Mouse (Mus musculus) MEL (cell line): ENCODE data around the gene Tbx21. TPM values are rescaled to one million over a fixed set of nuclear protein-coding genes. Genes with fewer than 3 reads are reported as not detected.
A peak's percentile ranks its signal among the peaks of the same experiment; 100 is the strongest.

ENCODE experiments used
- DNase-seq: peaks from one replicate; pipeline ENCODE4 v3.0.0; 2011; ENCODE audit warnings: low read depth, low spot score
- H3K27ac ChIP-seq: 2 replicates; pipeline ENCODE4 v1.5.1; 2012; ENCODE audit warnings: low read depth, mild to moderate bottlenecking, control low read depth, low read length, moderate library complexity; ENCODE audit not compliant: control insufficient read depth
- H3K27me3 ChIP-seq, 2 experiments: fragments of 150-350 bp in 1 of 2; sonication (generic) in 1 of 2; 2 replicates each; pipeline ENCODE4 v1.6.1; 2012; ENCODE audit warnings: low read length in 2 of 2, mild to moderate bottlenecking in 2 of 2, improper control_type of control experiment in 1 of 2, moderate library complexity in 1 of 2; ENCODE audit not compliant: insufficient read depth in 2 of 2, control insufficient read depth in 1 of 2
- H3K36me3 ChIP-seq, 2 experiments: 2 replicates each; pipeline ENCODE4 v1.6.1; 2012 to 2014; ENCODE audit warnings: low read length in 2 of 2, improper control_type of control experiment in 1 of 2, inconsistent platforms in 1 of 2, mild to moderate bottlenecking in 1 of 2; ENCODE audit not compliant: insufficient read depth in 2 of 2, control insufficient read depth in 1 of 2
- H3K4me1 ChIP-seq, 2 experiments: fragments of 150-350 bp in 1 of 2; sonication (generic) in 1 of 2; 2 replicates each; pipeline ENCODE4 v1.6.1; 2012; ENCODE audit warnings: low read length in 2 of 2, improper control_type of control experiment in 1 of 2, mild to moderate bottlenecking in 1 of 2; ENCODE audit not compliant: insufficient read depth in 2 of 2, control insufficient read depth in 1 of 2
- H3K4me3 ChIP-seq, 2 experiments: fragments of 150-350 bp in 1 of 2; sonication (generic) in 1 of 2; 2 replicates each; pipeline ENCODE4 v1.5.1; 2012; ENCODE audit warnings: low read depth in 2 of 2, low read length in 2 of 2, mild to moderate bottlenecking in 2 of 2, moderate library complexity in 2 of 2, control low read depth in 1 of 2, improper control_type of control experiment in 1 of 2; ENCODE audit not compliant: control insufficient read depth in 1 of 2, insufficient read depth in 1 of 2
- H3K79me2 ChIP-seq: 2 replicates; pipeline ENCODE4 v1.6.1; 2012; ENCODE audit warnings: mild to moderate bottlenecking, low read length, moderate library complexity; ENCODE audit not compliant: control insufficient read depth, poor library complexity, insufficient read depth
- H3K9ac ChIP-seq: 2 replicates; pipeline ENCODE4 v1.6.1; 2012; ENCODE audit warnings: low read depth, mild to moderate bottlenecking, control low read depth, low read length, moderate library complexity; ENCODE audit not compliant: control insufficient read depth, poor library complexity, severe bottlenecking
- H3K9me3 ChIP-seq: fragments of 150-350 bp; sonication (generic); replicated peaks from 2 replicates; pipeline ENCODE4 v1.6.1; 2012; ENCODE audit warnings: mild to moderate bottlenecking, low read length, improper control_type of control experiment, moderate library complexity; ENCODE audit not compliant: insufficient read depth
- CHD2 ChIP-seq: IDR thresholded peaks from 2 replicates; pipeline ENCODE4 v1.6.1; 2011; ENCODE audit warnings: low read length, improper control_type of control experiment
- CTCF ChIP-seq, 3 experiments: IDR thresholded peaks in 2 of 3; conservative IDR thresholded peaks in 1 of 3; 2 replicates each; pipeline ENCODE4 v1.5.1; 2011 to 2012; ENCODE audit warnings: low read length in 3 of 3, low read depth in 2 of 3, mild to moderate bottlenecking in 2 of 3, improper control_type of control experiment in 1 of 3, inconsistent platforms in 1 of 3, mixed read lengths in 1 of 3, moderate library complexity in 1 of 3; ENCODE audit not compliant: control insufficient read depth in 1 of 3, insufficient read depth in 1 of 3, poor library complexity in 1 of 3, severe bottlenecking in 1 of 3
- E2F4 ChIP-seq: IDR thresholded peaks from 2 replicates; pipeline ENCODE4 v1.6.1; 2011; ENCODE audit warnings: low read depth, low read length, improper control_type of control experiment, borderline replicate concordance
- ELF1 ChIP-seq: IDR thresholded peaks from 2 replicates; pipeline ENCODE4 v1.6.1; 2014; ENCODE audit warnings: low read depth, mild to moderate bottlenecking, inconsistent platforms, low read length, improper control_type of control experiment, moderate library complexity
- EP300 ChIP-seq, 2 experiments: IDR thresholded peaks; 2 replicates each; pipeline ENCODE4 v1.6.1; 2011; ENCODE audit warnings: improper control_type of control experiment in 2 of 2, low read length in 2 of 2, low read depth in 1 of 2, mild to moderate bottlenecking in 1 of 2
- ETS1 ChIP-seq: IDR thresholded peaks from 2 replicates; pipeline ENCODE4 v1.6.1; 2012; ENCODE audit warnings: low read depth, mild to moderate bottlenecking, inconsistent platforms, low read length, improper control_type of control experiment, moderate library complexity
- GABPA ChIP-seq: IDR thresholded peaks from 2 replicates; pipeline ENCODE4 v1.6.1; 2012; ENCODE audit warnings: low read depth, mild to moderate bottlenecking, inconsistent platforms, low read length, improper control_type of control experiment, moderate library complexity
- GATA1 ChIP-seq: IDR thresholded peaks from 2 replicates; pipeline ENCODE4 v1.6.1; 2011; ENCODE audit warnings: low read depth, low read length, improper control_type of control experiment
- HCFC1 ChIP-seq: IDR thresholded peaks from 2 replicates; pipeline ENCODE4 v1.6.1; 2012; ENCODE audit warnings: low read depth, mild to moderate bottlenecking, inconsistent platforms, low read length, improper control_type of control experiment, moderate library complexity
- KAT2A ChIP-seq: conservative IDR thresholded peaks from 2 replicates; pipeline ENCODE4 v1.6.1; 2012; ENCODE audit warnings: low read depth, low read length, improper control_type of control experiment, inconsistent platforms
- MAFK ChIP-seq: IDR thresholded peaks from 2 replicates; pipeline ENCODE4 v1.6.1; 2011; ENCODE audit warnings: low read depth, mild to moderate bottlenecking, low read length, improper control_type of control experiment, borderline replicate concordance
- MAX ChIP-seq: IDR thresholded peaks from 2 replicates; pipeline ENCODE4 v1.6.1; 2011; ENCODE audit warnings: low read length, improper control_type of control experiment
- MXI1 ChIP-seq: IDR thresholded peaks from 2 replicates; pipeline ENCODE4 v1.6.1; 2011; ENCODE audit warnings: mild to moderate bottlenecking, low read depth, low read length, improper control_type of control experiment
- MYB ChIP-seq: IDR thresholded peaks from 2 replicates; pipeline ENCODE4 v1.6.1; 2011; ENCODE audit warnings: mild to moderate bottlenecking, low read depth, low read length, improper control_type of control experiment
- NRF1 ChIP-seq: IDR thresholded peaks from 2 replicates; pipeline ENCODE4 v1.6.1; 2014; ENCODE audit warnings: low read depth, mild to moderate bottlenecking, inconsistent platforms, low read length, improper control_type of control experiment, moderate library complexity; ENCODE audit not compliant: poor library complexity, insufficient read depth, severe bottlenecking
- POLR2A ChIP-seq, 2 experiments: IDR thresholded peaks; 2 replicates each; pipeline ENCODE4 v1.6.1; 2011 to 2012; ENCODE audit warnings: low read length in 2 of 2, mild to moderate bottlenecking in 2 of 2, control low read depth in 1 of 2, improper control_type of control experiment in 1 of 2, low read depth in 1 of 2, moderate library complexity in 1 of 2; ENCODE audit not compliant: control insufficient read depth in 1 of 2, insufficient read depth in 1 of 2, poor library complexity in 1 of 2
- RAD21 ChIP-seq: IDR thresholded peaks from 2 replicates; pipeline ENCODE4 v1.6.1; 2011; ENCODE audit warnings: mild to moderate bottlenecking, low read depth, low read length, improper control_type of control experiment
- SIN3A ChIP-seq: IDR thresholded peaks from 2 replicates; pipeline ENCODE4 v1.6.1; 2012; ENCODE audit warnings: low read length, improper control_type of control experiment, inconsistent platforms
- SMC3 ChIP-seq: IDR thresholded peaks from 2 replicates; pipeline ENCODE4 v1.6.1; 2011; ENCODE audit warnings: low read depth, low read length, improper control_type of control experiment
- TAL1 ChIP-seq: IDR thresholded peaks from 2 replicates; pipeline ENCODE4 v1.6.1; 2012; ENCODE audit warnings: mild to moderate bottlenecking, inconsistent platforms, low read length, moderate library complexity, mixed read lengths
- TBP ChIP-seq: IDR thresholded peaks from 2 replicates; pipeline ENCODE4 v1.8.0; 2011; ENCODE audit warnings: low read depth, low read length, improper control_type of control experiment
- TCF12 ChIP-seq: IDR thresholded peaks from 2 replicates; pipeline ENCODE4 v1.6.1; 2014; ENCODE audit warnings: low read depth, mild to moderate bottlenecking, inconsistent platforms, low read length, improper control_type of control experiment, moderate library complexity
- UBTF ChIP-seq: IDR thresholded peaks from 2 replicates; pipeline ENCODE4 v1.6.1; 2012; ENCODE audit warnings: low read depth, mild to moderate bottlenecking, inconsistent platforms, low read length, improper control_type of control experiment, moderate library complexity, borderline replicate concordance; ENCODE audit not compliant: insufficient read depth
- USF1 ChIP-seq: IDR thresholded peaks from 2 replicates; pipeline ENCODE4 v1.6.1; 2014; ENCODE audit warnings: low read depth, mild to moderate bottlenecking, inconsistent platforms, low read length, improper control_type of control experiment, moderate library complexity
- ZC3H11A ChIP-seq: IDR thresholded peaks from 2 replicates; pipeline ENCODE4 v1.6.1; 2012; ENCODE audit warnings: low read depth, mild to moderate bottlenecking, inconsistent platforms, low read length, improper control_type of control experiment
- ZMIZ1 ChIP-seq: IDR thresholded peaks from 2 replicates; pipeline ENCODE4 v1.6.1; 2012; ENCODE audit warnings: low read depth, mild to moderate bottlenecking, inconsistent platforms, low read length, improper control_type of control experiment, moderate library complexity
- polyA plus RNA-seq, 2 experiments: library from polyadenylated mRNA; stranded (reverse) in 1 of 2; unstranded in 1 of 2; fragments of >175 nt in 1 of 2; fragments of >200 nt in 1 of 2; gene quantifications; 2 replicates each; pipeline versions ENCODE4 v1.2.1 to v1.2.4; 2012; ENCODE audit warnings: low replicate concordance in 2 of 2, low read depth in 1 of 2; ENCODE audit not compliant: insufficient read length in 2 of 2, insufficient read depth in 1 of 2, missing spikeins in 1 of 2
- total RNA-seq: library from RNA; depleted of rRNA; stranded (reverse); fragments of 300-350 nt; gene quantifications from 2 replicates; pipeline ENCODE4 v1.2.3, GENCODE M21; 2012

Tbx21 gene
- total and polyA plus RNA-seq, 3 experiments, result not detected

- no peak for TF ChIP-seq MYB
- TF ChIP-seq ZC3H11A, result no peak
- no peak for TF ChIP-seq NRF1
- TF ChIP-seq ZMIZ1, result no peak
- 0 out of 2 replicates have a peak, but pooled peaks have one; percentile 28 for TF ChIP-seq SMC3
- peak; percentile 52 to 78 (median 76) for TF ChIP-seq CTCF (IDR thresholded peaks at IDR 0.05 in 2 of 3, conservative IDR thresholded peaks at IDR 0.05 in 1 of 3; ENCODE audit: control insufficient read depth in 1 of 3, insufficient read depth in 1 of 3, low read depth in 2 of 3, low read length in 3 of 3, poor library complexity in 1 of 3, severe bottlenecking in 1 of 3)
- TF ChIP-seq ETS1, result no peak
- TF ChIP-seq TAL1, result no peak
- TF ChIP-seq KAT2A, result no peak
- no peak for TF ChIP-seq E2F4
- TF ChIP-seq EP300 (IDR thresholded peaks at IDR 0.05; ENCODE audit: low read depth in 1 of 2, low read length in 2 of 2), result no peak
- peak; percentile 61 for TF ChIP-seq HCFC1
- no peak for TF ChIP-seq TBP
- no peak for TF ChIP-seq USF1
- TF ChIP-seq CHD2, result no peak
- TF ChIP-seq SIN3A, result peak; percentile 32; the same call in 1 of the 2 replicates
- no peak for TF ChIP-seq GABPA
- no peak for TF ChIP-seq MAX
- TF ChIP-seq UBTF, result no peak
- TF ChIP-seq ELF1, result peak; percentile 57; the same call in 1 of the 2 replicates
- TF ChIP-seq TCF12, result no peak
- peak; percentile 20 for TF ChIP-seq RAD21
- no peak; a peak in 1 of 4 replicates for TF ChIP-seq POLR2A (IDR thresholded peaks at IDR 0.05; ENCODE audit: control insufficient read depth in 1 of 2, insufficient read depth in 1 of 2, low read depth in 1 of 2, low read length in 2 of 2, poor library complexity in 1 of 2)
- no peak for TF ChIP-seq GATA1
- no peak for TF ChIP-seq MXI1
- no peak for TF ChIP-seq MAFK
- peak; percentile 87 for DNase-seq
- H3K9me3 ChIP-seq, result no peaks in the 10 kb centered on the region
- H3K36me3 ChIP-seq, result peaks cover 0 to 9% of the 10 kb centered on the region in 2 experiments; a peak in 2 of 4 replicates
- peak overlapping the region in 1 of 2 experiments; percentile 28; a peak in 1 of 4 replicates for H3K4me3 ChIP-seq
- H3K79me2 ChIP-seq, result no peaks in the 10 kb centered on the region; the same call in 1 of the 2 replicates
- peaks cover 1% of the 10 kb centered on the region in 2 experiments for H3K27me3 ChIP-seq
- peaks cover 3 to 6% of the 10 kb centered on the region in 2 experiments; a peak in 3 of 4 replicates for H3K4me1 ChIP-seq
- peak overlapping the region; percentile 65 for H3K9ac ChIP-seq
- H3K27ac ChIP-seq, result no peak overlapping the region
These were observed 8.3 kb upstream of the Tbx21 start for GRCm38 (mm10) chr11:97123282-97123890.
